Mouse (Mus musculus) liver, embryonic 14.5 days (tissue): ENCODE results near the gene Stam2.

Experiments used
- CTCF ChIP-seq: IDR thresholded peaks from 2 replicates; pipeline ENCODE4 v1.5.1; 2016; ENCODE audit warnings: antibody characterized with exemption, low read depth, control low read depth
- EP300 ChIP-seq: IDR thresholded peaks from 2 replicates; pipeline ENCODE4 v1.6.1; 2016; ENCODE audit warnings: antibody characterized with exemption, low read depth

- TF ChIP-seq EP300 (no peak), CTCF (no peak)
These were observed 1.5 kb downstream of the Stam2 start for GRCm38 (mm10) chr2:52740596-52740995.
